Mouse (Mus musculus): ENCODE data around the gene Rgs3. TPM values are rescaled to one million over a fixed set of nuclear protein-coding genes. Genes with fewer than 3 reads are reported as not detected.

Gene Rgs3
- polyA plus RNA-seq, 1 experiment from 2014 or later = 49.1 TPM

GRCm38 (mm10) chr4:62603607-62604006 lies 44.0 kb downstream of the Rgs3 start:
- H3K9me3 ChIP-seq (ENCODE audit: control insufficient read depth, low read length) = no peaks in the 10 kb centered on the region
- no peak for DNase-seq
- H3K4me1 ChIP-seq (ENCODE audit: control insufficient read depth, insufficient read depth, low read length) = peaks cover 13% of the 10 kb centered on the region
- H3K4me2 ChIP-seq (ENCODE audit: low read length) = no peak overlapping the region
- no peaks in the 10 kb centered on the region for H3K27me3 ChIP-seq (ENCODE audit: control insufficient read depth, insufficient read depth, low read length)
- 95% methylated on average over 4 of the region's 4 CpGs for WGBS
- no peak overlapping the region for H3K27ac ChIP-seq (replicated peaks; ENCODE audit: low read depth, low read length)
- no peak for ATAC-seq (ENCODE audit: low FRiP score, low TSS enrichment)
- H3K9ac ChIP-seq (replicated peaks; ENCODE audit: low read length) = no peak overlapping the region
- no peak overlapping the region for H3K4me3 ChIP-seq (replicated peaks; ENCODE audit: low read depth, low read length)
- no peaks in the 10 kb centered on the region for H3K36me3 ChIP-seq (ENCODE audit: control insufficient read depth, insufficient read depth, low read length)

GRCm38 (mm10) chr4:62604094-62604493 lies 44.4 kb downstream of the Rgs3 start:
- Histone ChIP-seq H3K36me3 (ENCODE audit: control insufficient read depth, insufficient read depth, low read length) (no peaks in the 10 kb centered on the region), H3K4me1 (ENCODE audit: control insufficient read depth, insufficient read depth, low read length) (peaks cover 13% of the 10 kb centered on the region), H3K27me3 (ENCODE audit: control insufficient read depth, insufficient read depth, low read length) (no peaks in the 10 kb centered on the region), H3K9me3 (ENCODE audit: control insufficient read depth, low read length) (no peaks in the 10 kb centered on the region), H3K4me2 (ENCODE audit: low read length) (no peak overlapping the region), H3K27ac (replicated peaks; ENCODE audit: low read depth, low read length) (no peak overlapping the region), H3K4me3 (replicated peaks; ENCODE audit: low read depth, low read length) (no peak overlapping the region), H3K9ac (replicated peaks; ENCODE audit: low read length) (no peak overlapping the region)
- ATAC-seq (ENCODE audit: low FRiP score, low TSS enrichment) = no peak
- 60% methylated on average over 4 of the region's 4 CpGs for WGBS
- DNase-seq = no peak

- Histone ChIP-seq H3K9me3 (ENCODE audit: control insufficient read depth, low read length) (no peaks in the 10 kb centered on the region), H3K4me1 (ENCODE audit: control insufficient read depth, insufficient read depth, low read length) (peaks cover 16% of the 10 kb centered on the region), H3K4me3 (replicated peaks; ENCODE audit: low read depth, low read length) (no peak overlapping the region), H3K27me3 (ENCODE audit: control insufficient read depth, insufficient read depth, low read length) (no peaks in the 10 kb centered on the region), H3K4me2 (ENCODE audit: low read length) (no peak overlapping the region), H3K9ac (replicated peaks; ENCODE audit: low read length) (no peak overlapping the region), H3K27ac (replicated peaks; ENCODE audit: low read depth, low read length) (0 out of 2 replicates have a peak overlapping the region, but pooled peaks have one; percentile 49), H3K36me3 (ENCODE audit: control insufficient read depth, insufficient read depth, low read length) (no peaks in the 10 kb centered on the region)
- DNase-seq (no peak), ATAC-seq (ENCODE audit: low FRiP score, low TSS enrichment) (no peak)
- WGBS = 93% methylated on average over 9 of the region's 9 CpGs
Observed at GRCm38 (mm10) chr4:62605856-62606541, 46.4 kb downstream of the Rgs3 start.

- 60% methylated on average over 7 of the region's 7 CpGs for WGBS
- ATAC-seq (ENCODE audit: low FRiP score, low TSS enrichment) (no peak), DNase-seq (no peak)
- H3K4me3 ChIP-seq (replicated peaks; ENCODE audit: low read depth, low read length) = no peak overlapping the region
- no peak overlapping the region for H3K4me2 ChIP-seq (ENCODE audit: low read length)
- no peaks in the 10 kb centered on the region for H3K27me3 ChIP-seq (ENCODE audit: control insufficient read depth, insufficient read depth, low read length)
- peak overlapping the region; percentile 49; the same call in 1 of the 2 replicates for H3K27ac ChIP-seq (replicated peaks; ENCODE audit: low read depth, low read length)
- no peak overlapping the region for H3K9ac ChIP-seq (replicated peaks; ENCODE audit: low read length)
- H3K36me3 ChIP-seq (ENCODE audit: control insufficient read depth, insufficient read depth, low read length) = no peaks in the 10 kb centered on the region
- H3K4me1 ChIP-seq (ENCODE audit: control insufficient read depth, insufficient read depth, low read length) = peaks cover 16% of the 10 kb centered on the region
- no peaks in the 10 kb centered on the region for H3K9me3 ChIP-seq (ENCODE audit: control insufficient read depth, low read length)
Observed at GRCm38 (mm10) chr4:62606542-62606882, 46.9 kb downstream of the Rgs3 start.

- Histone ChIP-seq H3K4me3 (replicated peaks; ENCODE audit: low read depth, low read length) (no peak overlapping the region), H3K4me2 (ENCODE audit: low read length) (no peak overlapping the region), H3K9ac (replicated peaks; ENCODE audit: low read length) (no peak overlapping the region), H3K9me3 (ENCODE audit: control insufficient read depth, low read length) (no peaks in the 10 kb centered on the region), H3K4me1 (ENCODE audit: control insufficient read depth, insufficient read depth, low read length) (peaks cover 16% of the 10 kb centered on the region), H3K36me3 (ENCODE audit: control insufficient read depth, insufficient read depth, low read length) (no peaks in the 10 kb centered on the region), H3K27ac (replicated peaks; ENCODE audit: low read depth, low read length) (peak overlapping the region; percentile 49; the same call in 1 of the 2 replicates), H3K27me3 (ENCODE audit: control insufficient read depth, insufficient read depth, low read length) (no peaks in the 10 kb centered on the region)
- WGBS = 90% methylated on average over 7 of the region's 7 CpGs
- ATAC-seq (ENCODE audit: low FRiP score, low TSS enrichment) (no peak), DNase-seq (no peak)
Observed at GRCm38 (mm10) chr4:62606905-62607304, 47.3 kb downstream of the Rgs3 start.

GRCm38 (mm10) chr4:62607345-62607744 lies 47.7 kb downstream of the Rgs3 start:
- Histone ChIP-seq H3K4me3 (replicated peaks; ENCODE audit: low read depth, low read length) (no peak overlapping the region), H3K27ac (replicated peaks; ENCODE audit: low read depth, low read length) (no peak overlapping the region), H3K9ac (replicated peaks; ENCODE audit: low read length) (no peak overlapping the region), H3K4me2 (ENCODE audit: low read length) (no peak overlapping the region), H3K4me1 (ENCODE audit: control insufficient read depth, insufficient read depth, low read length) (peaks cover 16% of the 10 kb centered on the region), H3K36me3 (ENCODE audit: control insufficient read depth, insufficient read depth, low read length) (no peaks in the 10 kb centered on the region), H3K9me3 (ENCODE audit: control insufficient read depth, low read length) (no peaks in the 10 kb centered on the region), H3K27me3 (ENCODE audit: control insufficient read depth, insufficient read depth, low read length) (no peaks in the 10 kb centered on the region)
- DNase-seq = peak; percentile 70
- ATAC-seq (ENCODE audit: low FRiP score, low TSS enrichment) = peak; percentile 21; the same call in 1 of the 2 replicates
- 44% methylated on average over 9 of the region's 9 CpGs for WGBS

- Histone ChIP-seq H3K27me3 (ENCODE audit: control insufficient read depth, insufficient read depth, low read length) (no peaks in the 10 kb centered on the region), H3K9ac (replicated peaks; ENCODE audit: low read length) (no peak overlapping the region), H3K36me3 (ENCODE audit: control insufficient read depth, insufficient read depth, low read length) (no peaks in the 10 kb centered on the region), H3K9me3 (ENCODE audit: control insufficient read depth, low read length) (no peaks in the 10 kb centered on the region), H3K27ac (replicated peaks; ENCODE audit: low read depth, low read length) (0 out of 2 replicates have a peak overlapping the region, but pooled peaks have one; percentile 20), H3K4me2 (ENCODE audit: low read length) (no peak overlapping the region), H3K4me1 (ENCODE audit: control insufficient read depth, insufficient read depth, low read length) (peaks cover 21% of the 10 kb centered on the region), H3K4me3 (replicated peaks; ENCODE audit: low read depth, low read length) (no peak overlapping the region)
- ATAC-seq (ENCODE audit: low FRiP score, low TSS enrichment) (peak; percentile 43; the same call in 1 of the 2 replicates), DNase-seq (no peak)
- WGBS = 51% methylated on average over 6 of the region's 6 CpGs
Observed at GRCm38 (mm10) chr4:62607805-62608204, 48.2 kb downstream of the Rgs3 start.

GRCm38 (mm10) chr4:62609333-62609732 lies 49.7 kb downstream of the Rgs3 start:
- H3K27ac ChIP-seq (replicated peaks; ENCODE audit: low read depth, low read length) = no peak overlapping the region
- 85% methylated on average over 4 of the region's 4 CpGs for WGBS
- ATAC-seq (ENCODE audit: low FRiP score, low TSS enrichment) (no peak), DNase-seq (no peak)
- H3K4me3 ChIP-seq (replicated peaks; ENCODE audit: low read depth, low read length) = no peak overlapping the region
- peaks cover 34% of the 10 kb centered on the region for H3K4me1 ChIP-seq (ENCODE audit: control insufficient read depth, insufficient read depth, low read length)
- no peak overlapping the region for H3K9ac ChIP-seq (replicated peaks; ENCODE audit: low read length)
- H3K36me3 ChIP-seq (ENCODE audit: control insufficient read depth, insufficient read depth, low read length) = no peaks in the 10 kb centered on the region
- no peaks in the 10 kb centered on the region for H3K27me3 ChIP-seq (ENCODE audit: control insufficient read depth, insufficient read depth, low read length)
- no peaks in the 10 kb centered on the region for H3K9me3 ChIP-seq (ENCODE audit: control insufficient read depth, low read length)
- no peak overlapping the region for H3K4me2 ChIP-seq (ENCODE audit: low read length)

GRCm38 (mm10) chr4:62610142-62610675 lies 50.6 kb downstream of the Rgs3 start:
- Histone ChIP-seq H3K9me3 (ENCODE audit: control insufficient read depth, low read length) (no peaks in the 10 kb centered on the region), H3K9ac (replicated peaks; ENCODE audit: low read length) (no peak overlapping the region), H3K27me3 (ENCODE audit: control insufficient read depth, insufficient read depth, low read length) (no peaks in the 10 kb centered on the region), H3K36me3 (ENCODE audit: control insufficient read depth, insufficient read depth, low read length) (no peaks in the 10 kb centered on the region), H3K4me3 (replicated peaks; ENCODE audit: low read depth, low read length) (no peak overlapping the region), H3K27ac (replicated peaks; ENCODE audit: low read depth, low read length) (no peak overlapping the region; the same call in 1 of the 2 replicates), H3K4me2 (ENCODE audit: low read length) (no peak overlapping the region), H3K4me1 (ENCODE audit: control insufficient read depth, insufficient read depth, low read length) (peaks cover 34% of the 10 kb centered on the region)
- no peak for ATAC-seq (ENCODE audit: low FRiP score, low TSS enrichment)
- no peak for DNase-seq
- 46% methylated on average over 16 of the region's 16 CpGs for WGBS

Data from midbrain, embryonic 14.5 days (tissue).